Mouse (Mus musculus) testis, adult 2 months (tissue): ENCODE results near the gene Kcnj4. TPM values are rescaled to one million over a fixed set of nuclear protein-coding genes. Genes with fewer than 3 reads are reported as not detected.

Source experiments
- H3K27ac ChIP-seq: fragments of 200-500 bp; 2 replicates; pipeline ENCODE4 v1.5.1; 2012; ENCODE audit warnings: low read depth, low read length; ENCODE audit not compliant: control insufficient read depth, insufficient read depth
- H3K27me3 ChIP-seq: fragments of 200-500 bp; 2 replicates; pipeline ENCODE4 v1.6.1; 2012; ENCODE audit warnings: mild to moderate bottlenecking, low read length, moderate library complexity; ENCODE audit not compliant: control insufficient read depth, insufficient read depth
- H3K36me3 ChIP-seq: fragments of 200-500 bp; 2 replicates; pipeline ENCODE4 v1.6.1; 2012; ENCODE audit warnings: mild to moderate bottlenecking, low read length; ENCODE audit not compliant: control insufficient read depth, insufficient read depth
- H3K4me1 ChIP-seq: fragments of 200-500 bp; 2 replicates; pipeline ENCODE4 v1.6.1; 2012; ENCODE audit warnings: low read length; ENCODE audit not compliant: control insufficient read depth, insufficient read depth
- H3K4me3 ChIP-seq: fragments of 200-500 bp; 2 replicates; pipeline ENCODE4 v1.5.1; 2012; ENCODE audit warnings: low read depth, mild to moderate bottlenecking, low read length, moderate library complexity, mixed read lengths; ENCODE audit not compliant: control insufficient read depth
- CTCF ChIP-seq: fragments of 200-500 bp; IDR thresholded peaks from 2 replicates; pipeline ENCODE4 v1.5.1; 2012; ENCODE audit warnings: low read depth, mild to moderate bottlenecking, inconsistent platforms, low read length, moderate library complexity; ENCODE audit not compliant: control insufficient read depth, insufficient read depth, insufficient replicate concordance
- POLR2A ChIP-seq: fragments of 200-500 bp; IDR thresholded peaks from 2 replicates; pipeline ENCODE4 v1.6.1; 2012; ENCODE audit warnings: low read depth, mild to moderate bottlenecking, inconsistent platforms, low read length, moderate library complexity; ENCODE audit not compliant: control insufficient read depth
- polyA plus RNA-seq: library from polyadenylated mRNA; depleted of rRNA; stranded (reverse); fragments of >200 nt; gene quantifications from 2 replicates; pipeline ENCODE4 v1.2.3, GENCODE M21; 2012

Gene Kcnj4
- polyA plus RNA-seq, 1 experiment = 0.58 TPM

DNA sequence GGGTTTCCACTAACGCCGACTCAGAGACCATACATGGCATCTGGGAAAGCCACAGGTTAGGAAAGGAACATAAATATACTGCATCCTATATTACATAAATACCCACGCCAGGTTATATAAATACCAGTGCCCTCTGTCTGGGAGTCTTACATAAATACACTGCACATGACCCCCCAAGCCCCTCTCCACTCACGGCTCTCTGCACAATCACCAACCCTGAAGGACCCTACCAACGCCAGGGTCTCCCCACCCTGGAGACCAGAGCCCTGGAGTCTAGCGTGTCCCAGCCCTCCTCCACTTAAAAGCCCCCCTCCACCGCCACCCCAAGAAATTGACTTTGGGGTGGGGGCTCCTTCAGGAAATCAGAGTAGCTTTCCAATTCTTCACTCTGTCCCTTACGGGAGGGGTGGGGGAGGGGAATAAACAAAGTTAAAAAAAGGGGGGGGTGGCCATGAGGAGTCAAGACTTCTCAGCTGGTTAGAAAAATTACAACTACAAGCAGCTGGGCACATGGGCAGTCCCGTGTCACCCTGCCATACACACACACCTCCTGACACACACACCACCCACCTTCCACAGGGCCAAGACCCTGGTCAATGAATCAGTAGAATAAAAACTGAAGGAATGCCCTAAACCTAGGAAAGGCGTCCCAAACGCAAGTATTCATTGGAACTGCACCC lies 64.2 kb downstream of the Kcnj4 start:
- Histone ChIP-seq H3K4me1 (peaks cover 8% of the 10 kb centered on the region), H3K27ac (peak overlapping the region; percentile 45; the same call in 1 of the 2 replicates), H3K36me3 (no peaks in the 10 kb centered on the region), H3K27me3 (no peaks in the 10 kb centered on the region), H3K4me3 (peak overlapping the region; percentile 77)
- TF ChIP-seq POLR2A (no peak), CTCF (no peak)

DNA sequence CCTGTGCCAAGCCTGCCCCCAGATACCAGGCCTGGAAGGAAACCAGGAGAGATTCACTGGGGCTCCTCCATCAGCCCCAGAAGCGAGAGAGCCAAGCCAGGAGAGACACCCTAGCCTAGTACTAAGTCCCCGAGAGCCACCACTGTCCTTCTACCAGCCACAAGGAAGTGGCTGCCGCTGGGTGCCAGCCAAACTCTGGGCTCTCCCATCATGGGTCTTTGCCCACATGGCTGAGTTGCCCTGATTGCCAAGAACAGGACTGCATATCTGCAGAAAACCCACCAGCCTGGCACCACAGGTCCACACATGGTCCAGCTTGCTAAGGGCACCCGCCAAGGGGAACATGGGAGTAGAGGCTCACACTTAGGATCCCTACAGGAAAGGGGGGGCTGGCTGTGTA lies 64.8 kb downstream of the Kcnj4 start:
- H3K4me1 ChIP-seq = peaks cover 8% of the 10 kb centered on the region
- TF ChIP-seq CTCF (no peak), POLR2A (no peak)
- H3K27me3 ChIP-seq = no peaks in the 10 kb centered on the region
- no peak overlapping the region for H3K27ac ChIP-seq
- H3K36me3 ChIP-seq = no peaks in the 10 kb centered on the region
- no peak overlapping the region for H3K4me3 ChIP-seq

DNA sequence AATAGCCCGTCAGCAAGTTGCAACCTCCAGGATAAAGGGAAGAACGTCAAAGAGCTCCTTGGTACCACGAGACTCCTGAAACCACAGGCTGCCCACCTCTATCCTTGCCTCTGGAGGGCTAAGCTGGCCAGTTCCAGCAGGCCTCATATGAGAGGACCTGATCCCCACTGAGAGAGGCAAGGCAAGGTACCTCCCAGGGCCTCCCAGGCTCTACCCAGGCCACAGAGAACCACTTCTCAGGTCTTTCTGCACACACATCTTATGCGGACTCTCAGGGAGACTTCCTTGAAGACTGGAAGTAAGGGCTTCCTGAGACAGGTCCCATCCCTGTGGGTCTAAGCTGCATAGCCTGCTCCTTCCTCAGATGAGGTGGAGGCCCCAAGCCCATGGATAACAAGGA lies 65.7 kb downstream of the Kcnj4 start:
- H3K27ac ChIP-seq = no peak overlapping the region
- no peaks in the 10 kb centered on the region for H3K27me3 ChIP-seq
- no peak for TF ChIP-seq POLR2A
- no peak for TF ChIP-seq CTCF
- no peak overlapping the region for H3K4me3 ChIP-seq
- peaks cover 8% of the 10 kb centered on the region for H3K4me1 ChIP-seq
- no peaks in the 10 kb centered on the region for H3K36me3 ChIP-seq

DNA sequence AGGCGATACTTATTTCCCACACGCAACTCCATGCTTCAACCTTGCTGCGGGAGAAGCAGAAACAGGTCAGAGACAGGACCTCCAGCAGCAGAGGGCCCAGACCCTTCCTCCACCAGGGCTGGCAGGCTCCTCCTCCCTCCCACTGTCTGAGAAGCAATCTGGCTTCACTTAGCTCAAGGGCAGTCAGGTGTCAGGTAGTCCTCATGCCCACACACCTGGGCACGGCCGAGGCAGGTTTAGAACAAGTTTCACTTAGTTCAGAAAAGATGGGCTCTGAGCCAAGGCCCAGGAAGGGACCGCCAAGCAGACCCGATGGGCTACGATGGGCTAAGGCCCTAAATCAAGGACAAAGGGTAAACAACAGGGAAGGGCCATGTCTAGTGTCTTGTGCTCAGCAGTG lies 66.2 kb downstream of the Kcnj4 start:
- Histone ChIP-seq H3K27ac (no peak overlapping the region), H3K36me3 (no peaks in the 10 kb centered on the region), H3K4me3 (no peak overlapping the region), H3K27me3 (no peaks in the 10 kb centered on the region), H3K4me1 (peaks cover 8% of the 10 kb centered on the region)
- TF ChIP-seq POLR2A (no peak), CTCF (no peak)

DNA sequence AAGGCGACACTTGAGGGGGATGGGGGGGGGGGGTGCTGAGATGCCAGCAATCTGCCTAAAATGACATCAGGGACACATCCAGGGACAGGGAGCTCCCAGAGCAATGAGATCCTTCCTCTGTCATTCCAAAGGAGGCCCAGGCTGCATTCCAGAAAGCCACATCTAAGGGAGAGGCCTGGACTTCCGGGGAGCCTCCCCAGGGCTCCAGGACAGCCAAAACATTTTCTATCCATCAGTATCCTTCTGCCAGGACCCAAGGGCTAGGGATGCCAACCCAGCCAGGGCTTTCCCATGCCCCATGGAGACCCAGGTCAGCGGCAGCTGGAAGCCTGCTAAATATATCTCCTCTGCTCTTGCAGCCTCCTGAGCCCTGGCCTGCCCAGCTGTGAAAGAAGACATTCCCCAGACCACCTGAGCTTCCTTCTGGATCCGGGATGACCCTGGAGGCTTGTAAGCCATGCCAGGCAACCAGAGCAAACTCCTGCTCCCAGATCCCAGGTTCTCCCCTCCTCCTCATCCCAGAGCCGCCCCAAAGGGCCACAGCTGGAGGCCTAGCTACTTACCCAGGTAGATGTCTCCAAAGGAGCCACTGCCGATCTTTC lies 66.7 kb downstream of the Kcnj4 start:
- H3K36me3 ChIP-seq = no peaks in the 10 kb centered on the region
- H3K4me1 ChIP-seq = peaks cover 8% of the 10 kb centered on the region
- H3K27me3 ChIP-seq = no peaks in the 10 kb centered on the region
- H3K4me3 ChIP-seq = no peak overlapping the region
- no peak overlapping the region for H3K27ac ChIP-seq
- TF ChIP-seq POLR2A (no peak), CTCF (no peak)

DNA sequence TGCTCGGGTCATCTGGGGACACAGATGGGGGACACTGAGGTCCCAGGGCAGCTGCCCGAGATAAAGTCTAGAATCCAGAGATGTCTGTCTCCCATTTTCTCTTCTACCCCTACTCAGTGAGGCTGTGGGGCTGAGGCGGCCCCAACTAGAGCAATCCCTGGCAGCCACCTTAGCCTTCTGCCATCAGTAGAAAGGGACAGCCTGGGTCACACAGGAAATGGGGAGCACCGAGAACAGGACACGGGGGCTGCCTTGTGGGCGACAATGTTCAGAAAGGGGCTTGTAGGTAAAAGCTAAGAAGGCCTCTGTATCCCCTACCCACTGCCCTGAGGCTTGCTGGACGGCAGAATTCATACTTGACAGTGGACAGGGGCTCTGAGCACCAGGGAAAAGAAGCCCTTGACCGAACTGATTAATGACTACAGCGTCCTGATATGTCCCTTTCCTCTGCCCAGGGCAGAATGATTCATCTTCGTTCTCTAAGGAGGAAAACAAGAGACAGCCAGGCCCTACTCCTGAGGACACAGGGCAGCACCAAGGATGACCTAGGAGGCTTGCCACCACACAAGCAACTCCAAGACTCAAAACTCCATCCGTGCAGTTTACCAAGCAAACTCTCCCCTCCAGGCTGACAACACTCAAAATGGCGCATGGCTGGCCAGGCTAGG lies 67.4 kb downstream of the Kcnj4 start:
- Histone ChIP-seq H3K27me3 (no peaks in the 10 kb centered on the region), H3K4me3 (no peak overlapping the region), H3K4me1 (peaks cover 8% of the 10 kb centered on the region), H3K27ac (no peak overlapping the region), H3K36me3 (no peaks in the 10 kb centered on the region)
- TF ChIP-seq POLR2A (no peak), CTCF (no peak)

DNA sequence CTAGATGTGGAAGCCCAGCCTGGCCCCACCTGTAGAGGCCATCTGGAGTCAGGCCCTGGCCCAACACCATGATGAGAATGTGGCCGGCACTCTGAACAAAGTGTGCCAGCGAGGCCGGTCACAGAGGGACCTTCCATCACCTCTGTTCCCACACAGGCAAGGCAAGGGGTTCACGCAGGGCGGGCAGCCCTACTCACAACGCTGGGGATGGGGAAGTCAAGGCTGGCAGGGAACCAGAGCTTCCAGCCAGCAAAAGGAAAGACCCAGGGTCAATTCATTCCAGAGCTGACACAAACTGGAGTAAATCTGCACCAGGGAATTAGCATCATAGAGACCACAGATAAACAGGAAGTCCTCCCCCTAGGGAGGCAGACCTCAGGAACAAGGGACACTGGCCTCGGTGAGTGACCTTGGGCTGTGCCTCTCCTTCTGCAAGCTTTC lies 68.5 kb downstream of the Kcnj4 start:
- peaks cover 4% of the 10 kb centered on the region; the same call in 1 of the 2 replicates for H3K4me1 ChIP-seq
- H3K27me3 ChIP-seq = no peaks in the 10 kb centered on the region
- H3K27ac ChIP-seq = no peak overlapping the region
- no peaks in the 10 kb centered on the region for H3K36me3 ChIP-seq
- H3K4me3 ChIP-seq = no peak overlapping the region
- TF ChIP-seq CTCF (no peak), POLR2A (no peak)
